Mouse (Mus musculus) adrenal gland, adult 10 weeks (tissue): Measurements from ENCODE around the gene Dgkb. TPM values are rescaled to one million over a fixed set of nuclear protein-coding genes. Genes with fewer than 3 reads are reported as not detected.

ENCODE experiments used
- polyA plus RNA-seq: library from polyadenylated mRNA; stranded (reverse); fragments of 350-450 nt; fragmentation: Illumina TruSeq; extraction: RNeasy Lipid Tissue Mini Kit (QIAGEN cat#74804); gene quantifications from one replicate; pipeline ENCODE4 v1.2.3, GENCODE M21; 2014; ENCODE audit warnings: low read depth, low replicate concordance

Dgkb gene
- 14.3 TPM for polyA plus RNA-seq

DNA sequence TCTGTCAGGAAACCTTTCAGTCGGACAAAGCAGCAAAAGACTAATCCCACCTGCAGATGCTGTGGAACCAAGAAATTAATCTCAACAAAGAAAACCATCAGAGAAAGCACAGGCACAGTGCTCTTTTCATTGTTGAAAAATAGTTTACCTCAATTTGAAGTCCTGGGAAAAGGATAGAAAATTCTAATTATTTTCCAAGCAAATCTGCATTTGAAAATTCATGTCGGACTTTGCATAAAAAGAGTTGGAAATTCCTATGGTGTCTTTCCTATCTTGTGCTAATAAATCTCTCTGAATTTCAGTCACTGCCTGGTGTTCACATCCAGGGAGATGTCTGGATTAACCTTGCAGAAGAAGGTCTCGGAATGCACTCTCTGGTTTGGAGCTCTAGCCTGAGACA, at the start of gene Dgkb:
Gene Dgkb, plus strand, starts transcription at position 301 of the 400 bp plus-strand sequence.

